Mouse (Mus musculus): Measurements from ENCODE around the gene Soga1. TPM values are rescaled to one million over a fixed set of nuclear protein-coding genes. Genes with fewer than 3 reads are reported as not detected.
A peak's percentile ranks its signal among the peaks of the same experiment; 100 is the strongest.

Gene Soga1
- polyA plus RNA-seq, 1 experiment = 5.3 TPM

- Histone ChIP-seq H3K27me3 (ENCODE audit: control insufficient read depth, insufficient read depth, low read length) (no peaks in the 10 kb centered on the region), H3K36me3 (ENCODE audit: control insufficient read depth, insufficient read depth, low read length) (no peaks in the 10 kb centered on the region), H3K4me1 (ENCODE audit: control insufficient read depth, insufficient read depth, insufficient read length) (no peaks in the 10 kb centered on the region; the same call in 1 of the 2 replicates), H3K27ac (ENCODE audit: insufficient read depth, low read length) (no peak overlapping the region), H3K4me3 (ENCODE audit: extremely low read depth, insufficient read depth, insufficient read length) (no peak overlapping the region)
- 95% methylated on average over 7 of the region's 7 CpGs for WGBS
- TF ChIP-seq CTCF (IDR thresholded peaks at IDR 0.05; ENCODE audit: extremely low read depth, insufficient read depth, insufficient read length, insufficient replicate concordance) (no peak), POLR2A (IDR thresholded peaks at IDR 0.05; ENCODE audit: low read depth, low read length) (no peak)
- no peak for DNase-seq (ENCODE audit: low read depth in 1 of 2, low spot score in 2 of 2)
Measured at GRCm38 (mm10) chr2:157035371-157035770, 43.7 kb downstream of the Soga1 start.

DNA sequence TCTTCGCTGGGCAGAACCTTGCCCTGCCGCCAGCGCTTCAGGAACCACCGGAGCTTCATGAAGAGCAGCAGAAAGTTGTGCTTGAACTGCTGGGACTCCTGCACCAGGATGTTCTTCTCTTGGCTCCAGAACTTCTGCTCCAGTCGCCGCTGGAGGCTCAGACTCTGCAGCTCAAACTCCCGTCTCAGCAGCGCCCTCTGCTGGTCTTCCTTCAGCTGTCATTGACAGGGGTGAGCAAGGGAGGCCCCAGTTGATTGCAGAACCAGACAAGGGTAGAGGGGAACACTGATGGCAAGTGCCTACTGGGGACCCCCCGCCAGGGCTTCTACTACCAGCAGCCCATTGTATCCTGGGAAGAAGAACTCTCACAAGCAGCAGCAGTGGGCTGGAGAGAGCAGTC lies 48.2 kb downstream of the Soga1 start:
- no peak overlapping the region for H3K4me3 ChIP-seq (ENCODE audit: extremely low read depth, insufficient read depth, insufficient read length)
- no peaks in the 10 kb centered on the region for H3K27me3 ChIP-seq (ENCODE audit: control insufficient read depth, insufficient read depth, low read length)
- no peak overlapping the region for H3K27ac ChIP-seq (ENCODE audit: insufficient read depth, low read length)
- no peaks in the 10 kb centered on the region for H3K4me1 ChIP-seq (ENCODE audit: control insufficient read depth, insufficient read depth, insufficient read length)
- DNase-seq (ENCODE audit: low read depth in 1 of 2, low spot score in 2 of 2) = peak; percentile 39 to 74
- 45% methylated on average over 9 of the region's 9 CpGs for WGBS
- no peaks in the 10 kb centered on the region for H3K36me3 ChIP-seq (ENCODE audit: control insufficient read depth, insufficient read depth, low read length)
- TF ChIP-seq CTCF (IDR thresholded peaks at IDR 0.05; ENCODE audit: extremely low read depth, insufficient read depth, insufficient read length, insufficient replicate concordance) = peak; percentile 92
- TF ChIP-seq POLR2A (IDR thresholded peaks at IDR 0.05; ENCODE audit: low read depth, low read length) = no peak

DNA sequence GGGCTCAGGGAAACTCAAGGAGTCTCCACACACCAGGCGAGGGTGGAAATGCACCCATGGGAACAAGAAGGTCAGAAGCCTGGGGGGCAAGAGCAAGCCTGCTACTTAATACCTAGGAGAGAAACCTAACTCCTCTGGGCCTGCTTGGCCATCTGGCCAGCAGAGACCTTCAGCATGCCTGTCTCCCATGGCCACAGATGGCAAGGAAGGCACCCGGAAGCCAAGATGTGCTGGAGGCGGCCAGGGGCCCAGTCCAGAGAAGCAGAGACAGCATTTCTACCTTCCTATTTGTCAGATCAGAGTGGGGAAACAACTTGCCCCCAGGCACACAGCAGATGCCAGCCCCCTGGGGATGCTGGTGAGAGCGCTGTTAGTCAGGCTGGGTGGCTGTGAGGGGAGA lies 50.8 kb downstream of the Soga1 start:
- WGBS = 93% methylated on average over 4 of the region's 4 CpGs
- no peak overlapping the region for H3K27ac ChIP-seq (ENCODE audit: insufficient read depth, low read length)

GRCm38 (mm10) chr2:157027106-157028008 lies 51.7 kb downstream of the Soga1 start:
- no peaks in the 10 kb centered on the region for H3K36me3 ChIP-seq (ENCODE audit: control insufficient read depth, insufficient read depth, low read length)
- DNase-seq (ENCODE audit: low read depth in 1 of 2, low spot score in 2 of 2) = no peak
- no peaks in the 10 kb centered on the region for H3K4me1 ChIP-seq (ENCODE audit: control insufficient read depth, insufficient read depth, insufficient read length)
- WGBS = 69% methylated on average over 21 of the region's 21 CpGs
- no peaks in the 10 kb centered on the region for H3K27me3 ChIP-seq (ENCODE audit: control insufficient read depth, insufficient read depth, low read length)
- no peak overlapping the region for H3K4me3 ChIP-seq (ENCODE audit: extremely low read depth, insufficient read depth, insufficient read length)
- TF ChIP-seq POLR2A (IDR thresholded peaks at IDR 0.05; ENCODE audit: low read depth, low read length) = no peak
- no peak for TF ChIP-seq CTCF (IDR thresholded peaks at IDR 0.05; ENCODE audit: extremely low read depth, insufficient read depth, insufficient read length, insufficient replicate concordance)
- no peak overlapping the region for H3K27ac ChIP-seq (ENCODE audit: insufficient read depth, low read length)

More for the DNA sequence above, 50.8 kb downstream of the Soga1 start:
- Histone ChIP-seq H3K27me3 (ENCODE audit: control insufficient read depth, insufficient read depth, low read length) (no peaks in the 10 kb centered on the region), H3K4me1 (ENCODE audit: control insufficient read depth, insufficient read depth, insufficient read length) (no peaks in the 10 kb centered on the region), H3K36me3 (ENCODE audit: control insufficient read depth, insufficient read depth, low read length) (no peaks in the 10 kb centered on the region), H3K4me3 (ENCODE audit: extremely low read depth, insufficient read depth, insufficient read length) (no peak overlapping the region)
- DNase-seq (ENCODE audit: low read depth in 1 of 2, low spot score in 2 of 2) = no peak
- TF ChIP-seq POLR2A (IDR thresholded peaks at IDR 0.05; ENCODE audit: low read depth, low read length) = no peak
- TF ChIP-seq CTCF (IDR thresholded peaks at IDR 0.05; ENCODE audit: extremely low read depth, insufficient read depth, insufficient read length, insufficient replicate concordance) = no peak

DNA sequence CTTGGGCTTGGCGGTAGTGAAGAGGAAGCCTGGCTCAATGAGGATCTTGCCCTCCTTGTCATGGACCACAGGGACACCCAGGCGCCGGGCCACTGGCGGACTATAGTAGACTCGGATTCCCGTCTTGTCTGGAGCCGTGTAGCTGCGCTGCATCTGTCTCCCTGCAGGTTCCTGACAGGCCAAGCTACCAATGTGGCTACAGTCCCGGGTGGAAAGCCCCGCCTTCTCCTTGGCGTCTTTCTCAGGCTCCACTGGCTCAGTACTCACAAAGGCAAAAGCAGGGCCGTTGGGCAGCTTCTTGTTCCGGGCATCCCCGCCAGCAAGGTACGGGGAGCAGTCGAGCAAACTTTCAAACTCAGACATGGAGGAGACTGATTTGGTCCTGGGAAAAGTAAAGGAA lies 57.9 kb downstream of the Soga1 start:
- DNase-seq (ENCODE audit: low read depth in 1 of 2, low spot score in 2 of 2) = no peak
- no peak overlapping the region for H3K4me3 ChIP-seq (ENCODE audit: extremely low read depth, insufficient read depth, insufficient read length)
- no peak overlapping the region for H3K27ac ChIP-seq (ENCODE audit: insufficient read depth, low read length)
- TF ChIP-seq POLR2A (IDR thresholded peaks at IDR 0.05; ENCODE audit: low read depth, low read length) (no peak), CTCF (IDR thresholded peaks at IDR 0.05; ENCODE audit: extremely low read depth, insufficient read depth, insufficient read length, insufficient replicate concordance) (no peak)
- H3K4me1 ChIP-seq (ENCODE audit: control insufficient read depth, insufficient read depth, insufficient read length) = no peaks in the 10 kb centered on the region
- 94% methylated on average over 16 of the region's 16 CpGs for WGBS
- 0 out of 2 replicates have a peak, but pooled peaks cover 4% of the 10 kb centered on the region for H3K36me3 ChIP-seq (ENCODE audit: control insufficient read depth, insufficient read depth, low read length)
- H3K27me3 ChIP-seq (ENCODE audit: control insufficient read depth, insufficient read depth, low read length) = no peaks in the 10 kb centered on the region

DNA sequence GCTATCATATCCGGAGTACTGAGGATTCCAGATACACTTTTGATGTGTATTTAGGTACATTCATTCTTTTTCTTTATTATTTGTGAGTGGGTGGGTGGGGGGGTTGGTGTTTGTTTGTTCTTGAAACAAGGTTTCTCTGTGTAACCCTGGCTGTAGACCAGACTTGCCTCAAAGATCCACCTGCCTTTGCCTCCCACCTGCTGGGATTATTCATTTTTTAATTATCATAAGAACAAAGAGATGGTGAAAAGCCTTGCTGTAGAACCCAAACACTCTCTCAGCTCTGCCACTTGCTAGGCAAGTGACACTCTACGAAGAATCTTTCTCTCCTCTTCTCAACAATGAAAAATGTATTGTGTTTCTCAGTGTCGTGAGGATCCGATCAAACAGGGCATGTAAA lies 59.8 kb downstream of the Soga1 start:
- DNase-seq (ENCODE audit: low read depth in 1 of 2, low spot score in 2 of 2) = no peak
- no peaks in the 10 kb centered on the region for H3K4me1 ChIP-seq (ENCODE audit: control insufficient read depth, insufficient read depth, insufficient read length)
- H3K27me3 ChIP-seq (ENCODE audit: control insufficient read depth, insufficient read depth, low read length) = no peaks in the 10 kb centered on the region
- TF ChIP-seq CTCF (IDR thresholded peaks at IDR 0.05; ENCODE audit: extremely low read depth, insufficient read depth, insufficient read length, insufficient replicate concordance) (no peak), POLR2A (IDR thresholded peaks at IDR 0.05; ENCODE audit: low read depth, low read length) (no peak)
- no peak overlapping the region for H3K27ac ChIP-seq (ENCODE audit: insufficient read depth, low read length)
- 0 out of 2 replicates have a peak, but pooled peaks cover 4% of the 10 kb centered on the region for H3K36me3 ChIP-seq (ENCODE audit: control insufficient read depth, insufficient read depth, low read length)
- no peak overlapping the region for H3K4me3 ChIP-seq (ENCODE audit: extremely low read depth, insufficient read depth, insufficient read length)
- WGBS = 92% methylated on average over 4 of the region's 4 CpGs

All from spleen, adult 2 months (tissue).